Mouse (Mus musculus) myocyte (in vitro differentiated cells): Measurements from ENCODE around the gene Hlcs.

Experiments used
- CEBPB ChIP-seq: IDR thresholded peaks from 2 replicates; pipeline ENCODE4 v1.6.1; 2011; ENCODE audit warnings: mild to moderate bottlenecking, moderate library complexity; ENCODE audit not compliant: poor library complexity, insufficient read depth, severe bottlenecking
- MAX ChIP-seq: IDR thresholded peaks from one replicate; pipeline ENCODE4 v1.6.1; 2011; ENCODE audit warnings: low read depth, mild to moderate bottlenecking, control low read depth
- POLR2A ChIP-seq: IDR thresholded peaks from one replicate; pipeline ENCODE4 v1.6.1; 2011; ENCODE audit warnings: low read depth, mild to moderate bottlenecking, control low read depth, moderate library complexity; ENCODE audit not compliant: insufficient read length
- POLR2AphosphoS2 ChIP-seq: IDR thresholded peaks from one replicate; pipeline ENCODE4 v1.6.1; 2011; ENCODE audit warnings: low read depth, control low read depth; ENCODE audit not compliant: insufficient read length
- USF1 ChIP-seq: IDR thresholded peaks from one replicate; pipeline ENCODE4 v1.6.1; 2011; ENCODE audit warnings: low read depth, mild to moderate bottlenecking, control low read depth, moderate library complexity

DNA sequence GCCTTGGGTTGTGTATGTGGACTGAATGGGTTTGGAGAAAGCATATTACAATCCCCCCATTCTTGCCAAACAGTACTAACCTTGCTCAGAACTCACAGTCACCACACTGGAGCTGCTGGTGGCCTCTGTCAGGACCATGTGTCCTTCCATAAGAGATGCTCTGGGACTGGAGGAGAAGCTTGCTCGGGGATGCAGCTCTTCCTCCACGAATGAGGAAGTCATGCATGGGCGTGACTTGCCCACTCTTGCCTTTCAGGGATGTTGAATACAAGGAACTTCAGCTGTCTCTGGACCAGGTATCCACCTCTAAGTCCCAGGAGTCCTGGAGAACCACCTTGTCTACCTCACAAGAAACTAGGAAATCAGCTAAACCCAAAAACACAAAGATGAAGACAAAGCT lies 191.0 kb downstream of the Hlcs start:
- no peak for TF ChIP-seq CEBPB
- TF ChIP-seq MAX: no peak
- no peak for TF ChIP-seq POLR2A
- TF ChIP-seq USF1: no peak
- TF ChIP-seq POLR2AphosphoS2: no peak
